Mouse (Mus musculus) urinary bladder, postnatal 36 days (tissue): ENCODE measurements around the gene Cdkal1.

ENCODE experiments used
- DNase-seq, 2 experiments: peaks; one replicate each; pipeline ENCODE4 v3.0.0; 2022; ENCODE audit warnings: low spot score in 2 of 2, mixed read lengths in 1 of 2

Cdkal1 gene

GRCm38 (mm10) chr13:29190548-29190947, 664.9 kb downstream of the Cdkal1 start:
- no peak for DNase-seq

GRCm38 (mm10) chr13:29186748-29187147, 668.7 kb downstream of the Cdkal1 start:
- DNase-seq, result no peak

- DNase-seq, result no peak
These were observed 669.9 kb downstream of the Cdkal1 start for GRCm38 (mm10) chr13:29185545-29185944.

GRCm38 (mm10) chr13:29184545-29184944, 670.9 kb downstream of the Cdkal1 start:
- no peak for DNase-seq

- DNase-seq, result no peak
These were observed 675.6 kb downstream of the Cdkal1 start for GRCm38 (mm10) chr13:29179861-29180260.

- DNase-seq, result no peak
These were observed 676.2 kb downstream of the Cdkal1 start for GRCm38 (mm10) chr13:29179260-29179659.

GRCm38 (mm10) chr13:29177889-29178486, 677.5 kb downstream of the Cdkal1 start:
- no peak for DNase-seq

- no peak for DNase-seq
These were observed 686.1 kb downstream of the Cdkal1 start for GRCm38 (mm10) chr13:29169356-29169755.

- no peak for DNase-seq
These were observed 690.5 kb downstream of the Cdkal1 start for GRCm38 (mm10) chr13:29164845-29165524.

GRCm38 (mm10) chr13:29162867-29163514, 692.5 kb downstream of the Cdkal1 start:
- no peak for DNase-seq

- no peak for DNase-seq
These were observed 693.0 kb downstream of the Cdkal1 start for GRCm38 (mm10) chr13:29162444-29162843.

- DNase-seq, result no peak
These were observed 694.0 kb downstream of the Cdkal1 start for GRCm38 (mm10) chr13:29161436-29161835.

GRCm38 (mm10) chr13:29156703-29157102, 698.8 kb downstream of the Cdkal1 start:
- no peak for DNase-seq

- DNase-seq, result peak in 1 of 2 experiments; percentile 11
These were observed 700.2 kb downstream of the Cdkal1 start for GRCm38 (mm10) chr13:29155297-29155696.

- DNase-seq, result no peak
These were observed 705.4 kb downstream of the Cdkal1 start for GRCm38 (mm10) chr13:29150120-29150519.

- no peak for DNase-seq
These were observed 706.1 kb downstream of the Cdkal1 start for GRCm38 (mm10) chr13:29149404-29149803.

GRCm38 (mm10) chr13:29148616-29149015, 706.9 kb downstream of the Cdkal1 start:
- DNase-seq, result no peak
